Mouse (Mus musculus) retina, postnatal 1 day (tissue): ENCODE measurements around the gene Slc38a3.

Experiments used
- DNase-seq: peaks from one replicate; pipeline ENCODE4 v3.0.0-alpha.2; 2012

The Slc38a3 gene

DNA sequence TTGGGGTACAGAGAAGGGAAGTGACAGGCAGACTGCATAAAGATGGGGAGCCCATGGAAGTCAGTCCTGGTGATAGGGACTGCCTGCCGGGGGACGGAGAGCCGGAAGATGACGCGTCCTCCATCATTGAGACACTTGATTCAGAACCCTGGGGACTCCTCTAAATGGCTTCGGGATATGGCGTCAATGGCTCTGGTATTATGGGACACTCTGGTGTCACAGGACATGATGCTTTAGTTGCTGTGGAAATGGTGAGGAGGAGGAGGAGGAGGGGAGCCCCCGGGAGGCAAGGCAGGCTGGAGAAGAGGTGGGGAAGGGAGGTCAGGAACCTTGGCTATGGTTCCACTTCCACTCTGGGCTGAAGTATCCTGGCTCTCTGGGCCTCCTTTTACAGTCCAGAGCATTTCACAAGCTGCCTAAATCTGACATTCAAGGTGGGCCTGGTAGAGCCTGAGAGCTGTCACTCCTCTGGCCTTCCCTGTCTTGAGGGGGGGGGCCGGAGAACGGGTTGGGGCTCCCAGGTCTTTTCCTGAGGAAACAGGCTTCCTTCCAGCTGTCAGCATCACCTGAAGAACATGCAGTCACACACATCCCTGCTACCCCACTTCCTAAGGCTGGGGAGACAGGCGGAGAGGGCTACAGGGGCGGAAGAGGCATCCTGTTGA lies 26.2 kb upstream of the Slc38a3 start:
- no peak for DNase-seq

DNA sequence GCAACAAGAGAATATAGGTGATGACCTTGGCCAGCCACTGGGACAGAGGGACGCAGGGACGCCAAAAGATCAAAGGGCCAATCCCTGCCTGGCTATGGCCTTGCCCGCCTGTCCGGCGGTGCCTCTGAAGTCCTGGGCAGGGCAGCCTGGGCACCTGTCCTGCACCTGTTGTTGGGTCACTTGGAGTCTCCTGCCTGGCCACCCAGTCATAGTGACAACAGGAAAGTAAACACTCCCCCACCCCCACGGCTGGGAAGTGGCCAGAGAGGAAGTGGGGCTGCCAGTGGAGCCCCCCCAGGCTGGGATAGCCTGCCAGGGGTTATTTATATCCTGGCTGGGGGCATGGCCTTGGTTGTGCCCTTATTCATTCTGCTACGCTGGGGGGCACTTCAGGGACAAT lies 25.3 kb upstream of the Slc38a3 start:
- DNase-seq = no peak

DNA sequence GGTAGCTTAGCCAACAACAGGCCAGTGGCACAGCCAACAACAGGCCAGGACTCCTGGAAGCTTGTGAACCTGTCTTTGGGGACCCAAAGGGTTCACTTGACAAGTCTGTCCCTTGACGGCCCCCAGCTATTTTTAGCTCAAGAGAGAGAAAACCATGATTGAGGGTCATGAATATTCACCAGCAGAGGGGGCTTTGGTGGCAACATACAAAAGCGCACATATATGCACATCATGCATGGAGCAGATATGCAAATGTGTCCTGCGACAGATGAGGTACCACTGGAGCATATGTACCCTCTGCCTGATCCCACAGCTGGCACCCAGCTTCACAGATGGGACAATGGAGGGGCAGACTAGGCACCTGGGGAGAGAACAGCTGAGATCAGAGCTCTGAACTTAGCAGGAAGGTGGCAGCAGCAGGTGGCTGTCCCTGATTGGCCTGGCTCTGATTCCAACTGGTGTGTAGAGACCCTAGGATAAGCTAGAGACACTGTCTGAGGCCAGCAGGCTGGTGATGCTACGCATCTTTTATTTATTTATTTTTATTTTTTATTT lies 24.2 kb upstream of the Slc38a3 start:
- peak; percentile 53 for DNase-seq

DNA sequence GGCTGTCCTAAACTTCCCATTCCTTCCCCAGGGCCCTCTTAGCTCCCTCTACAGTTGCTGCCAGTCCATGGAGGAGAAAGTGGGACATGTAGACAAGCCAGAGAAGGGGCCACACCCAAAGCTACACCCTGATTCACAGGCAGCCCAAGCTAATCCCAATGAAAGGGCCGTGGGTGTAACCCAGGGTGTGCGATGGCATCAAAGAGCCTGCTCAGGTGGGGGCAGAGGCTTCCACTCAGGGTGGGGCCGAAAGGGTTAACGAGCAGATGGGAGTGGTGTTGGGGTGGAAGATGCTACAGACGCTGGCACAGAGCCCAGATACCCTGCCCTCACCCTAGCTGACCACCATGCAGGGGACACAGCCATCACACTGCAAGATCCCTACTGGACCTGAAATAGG lies 23.5 kb upstream of the Slc38a3 start:
- DNase-seq = peak; percentile 83

DNA sequence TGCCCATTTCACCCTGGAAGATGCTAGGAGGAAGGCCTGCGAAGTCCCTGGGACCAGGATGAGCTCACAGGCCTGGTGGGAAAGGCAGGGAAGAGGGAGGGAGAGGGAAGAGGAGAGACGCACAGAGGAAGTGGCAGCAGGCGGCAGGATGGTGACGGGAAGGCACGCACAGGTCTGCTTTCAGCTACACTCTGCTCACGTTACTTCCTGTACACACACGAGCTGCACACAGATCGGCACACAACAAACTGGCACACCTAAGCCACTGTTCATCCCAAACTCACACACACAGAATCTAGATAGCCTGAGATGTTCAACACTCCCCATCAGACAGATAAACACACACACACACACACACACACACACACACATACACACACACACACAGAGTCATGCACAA lies 21.1 kb upstream of the Slc38a3 start:
- no peak for DNase-seq

DNA sequence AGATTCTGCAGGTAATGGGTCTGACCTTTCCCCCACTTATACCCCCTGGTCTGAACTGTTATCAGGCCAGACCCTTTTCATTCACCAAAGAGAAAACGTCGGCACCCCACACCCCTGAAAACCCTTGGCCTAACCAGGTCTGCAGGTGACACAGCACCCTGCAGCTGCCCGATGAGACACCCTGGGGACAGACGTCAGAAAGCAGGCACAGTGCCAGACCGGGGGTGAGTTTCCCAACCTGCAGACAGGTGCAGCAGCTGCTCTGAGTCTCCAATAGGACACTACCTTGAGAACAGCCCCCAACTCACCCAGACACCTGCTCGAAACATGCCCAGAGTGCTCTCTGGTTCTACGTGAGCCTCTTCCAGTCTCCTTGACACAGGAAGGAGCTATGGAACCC lies 19.6 kb upstream of the Slc38a3 start:
- no peak for DNase-seq

DNA sequence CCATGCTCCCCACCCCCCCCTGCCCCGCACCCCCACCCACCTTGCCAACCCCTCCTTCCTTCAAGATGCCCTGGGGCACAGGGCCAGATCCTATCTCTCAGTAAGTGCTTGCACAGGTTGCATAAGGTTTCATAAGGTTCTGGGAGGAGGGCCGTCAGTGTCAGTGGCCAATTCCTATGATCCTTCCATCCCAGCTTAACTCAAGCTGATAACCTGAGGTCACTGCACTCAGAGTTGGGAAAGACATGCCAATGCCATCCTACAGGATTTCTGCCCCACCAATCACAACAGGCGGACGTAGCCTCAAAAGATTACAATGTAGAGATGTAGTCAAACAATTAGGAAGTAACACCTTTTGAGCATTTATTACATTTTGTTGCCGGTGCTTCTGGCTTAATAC lies 19.1 kb upstream of the Slc38a3 start:
- DNase-seq = no peak

DNA sequence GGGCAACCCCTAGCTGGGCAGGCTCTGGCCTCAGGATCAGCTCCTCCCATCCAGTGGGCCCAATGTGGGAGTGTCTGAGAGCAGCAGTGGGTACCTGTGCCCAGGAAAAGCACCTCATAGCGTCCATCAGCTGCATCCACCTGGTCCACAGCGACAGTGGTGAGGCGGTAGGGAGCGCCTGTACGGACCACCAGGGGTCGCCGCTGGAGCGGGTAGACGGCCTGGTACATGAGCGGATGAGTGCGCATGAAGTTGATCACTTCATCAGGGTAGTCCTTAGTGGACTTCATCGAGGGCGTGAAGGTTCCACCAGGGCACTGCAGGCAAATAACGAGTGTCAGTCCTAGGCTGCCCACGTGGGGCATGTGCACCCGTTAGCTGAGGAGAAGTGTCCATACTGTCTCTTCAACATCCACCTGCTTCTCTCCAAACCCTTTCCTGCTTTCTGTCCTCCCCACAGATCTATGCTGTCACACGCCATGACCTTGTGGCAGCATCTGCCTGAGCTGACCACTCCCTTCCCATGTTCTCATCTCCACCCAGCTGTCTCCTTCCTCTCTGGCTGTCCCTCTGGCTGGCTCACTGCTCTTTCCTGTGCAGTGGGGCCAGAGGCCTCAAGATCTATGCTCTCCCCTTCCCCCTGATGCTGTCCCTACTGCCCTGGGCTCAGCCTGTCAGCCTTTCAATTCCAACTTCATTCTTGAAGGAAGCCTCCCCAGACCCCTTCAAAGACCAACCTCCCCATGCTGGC lies 16.1 kb upstream of the Slc38a3 start:
- peak; percentile 78 for DNase-seq

DNA sequence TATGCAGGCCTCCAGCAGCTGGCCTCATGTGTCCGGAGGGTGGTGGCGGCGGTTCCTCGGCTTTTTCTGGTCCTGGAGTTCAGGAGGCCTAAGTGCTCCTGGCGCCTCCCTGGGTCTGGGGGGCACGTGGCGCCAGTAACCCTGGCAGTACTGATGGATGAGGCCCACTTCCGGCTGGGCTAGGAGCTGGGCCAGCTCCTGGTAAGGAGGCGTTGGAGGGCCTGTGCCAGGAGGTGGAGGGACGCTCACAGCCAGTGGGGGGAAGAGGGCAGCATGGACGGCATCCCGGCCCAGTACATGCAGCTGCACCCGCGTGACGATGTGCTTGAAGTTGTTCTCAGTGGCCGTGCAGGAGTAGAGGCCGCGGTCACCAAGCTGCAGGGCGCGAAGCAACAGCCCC lies 13.1 kb upstream of the Slc38a3 start:
- no peak for DNase-seq

DNA sequence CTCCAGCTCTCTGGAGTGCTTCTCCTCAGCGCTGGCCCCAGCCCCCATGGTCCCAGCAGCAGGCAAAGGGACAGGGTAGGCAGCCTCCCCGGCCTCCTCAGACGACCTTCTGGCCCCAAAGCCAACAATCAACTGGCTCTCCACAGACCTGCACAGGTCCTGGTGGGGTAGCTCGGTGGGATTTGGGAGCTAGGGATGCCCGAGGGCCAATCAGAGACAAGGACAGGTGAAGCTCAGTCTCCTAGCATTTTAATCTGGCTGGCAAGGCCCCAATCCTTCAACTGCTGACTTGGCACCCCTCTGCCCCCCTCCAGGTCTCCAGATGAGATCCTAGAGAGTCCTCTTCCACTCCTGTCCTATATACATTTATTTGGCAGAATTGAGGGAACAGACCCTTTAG lies 10.2 kb upstream of the Slc38a3 start, which contains the start of gene Gnat1:
TSS of gene Gnat1 (minus strand) at position 212 of the 400 bp plus-strand sequence.
- DNase-seq = no peak

DNA sequence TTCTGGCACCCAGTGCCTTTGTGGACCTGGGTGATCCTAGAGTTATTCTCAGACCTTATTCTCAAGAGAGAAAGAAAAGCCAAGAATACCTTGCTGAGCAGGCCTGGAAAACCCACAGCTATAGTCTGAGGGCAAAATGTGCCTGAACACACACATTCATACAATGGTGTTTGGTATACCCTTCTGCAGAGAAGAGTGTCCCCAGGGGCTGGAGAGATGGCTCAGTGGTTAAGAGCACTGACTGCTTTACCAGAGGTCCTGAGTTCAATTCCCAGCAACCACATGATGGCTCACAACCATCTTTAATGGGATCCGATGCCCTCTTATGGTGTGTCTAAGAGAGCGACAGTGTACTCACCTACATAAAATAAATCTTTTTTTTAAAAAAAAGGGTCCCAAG lies 9.5 kb upstream of the Slc38a3 start:
- no peak for DNase-seq

DNA sequence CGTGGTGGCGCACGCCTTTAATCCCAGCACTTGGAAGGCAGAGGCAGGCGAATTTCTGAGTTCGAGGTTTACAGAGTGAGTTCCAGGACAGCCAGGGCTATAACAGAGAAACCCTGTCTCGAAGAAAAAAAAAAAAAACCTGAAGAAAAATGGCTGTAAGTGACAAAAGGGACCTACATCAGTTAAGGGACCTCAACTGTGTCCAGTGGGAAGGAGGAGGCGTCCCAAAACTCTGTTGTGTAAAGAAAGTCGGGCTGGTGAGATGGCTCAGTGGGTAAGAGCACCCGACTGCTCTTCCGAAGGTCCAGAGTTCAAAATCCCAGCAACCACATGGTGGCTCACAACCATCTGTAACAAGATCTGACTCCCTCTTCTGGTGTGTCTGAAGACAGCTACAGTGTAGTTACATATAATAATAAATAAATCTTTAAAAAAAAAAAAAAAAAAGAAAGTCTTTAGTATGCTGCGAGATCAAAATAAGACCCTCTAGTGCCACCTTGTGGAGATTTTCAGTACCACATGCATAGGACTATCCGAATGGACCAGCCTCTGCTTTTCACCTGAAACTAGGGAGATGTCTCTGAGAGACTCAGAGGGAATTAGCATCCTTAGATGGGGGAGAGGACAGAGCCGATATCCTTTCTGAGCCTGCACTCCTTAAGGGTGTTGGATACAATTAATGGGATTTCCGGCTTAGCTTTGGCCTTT lies 8.6 kb upstream of the Slc38a3 start:
- DNase-seq = peak; percentile 86

DNA sequence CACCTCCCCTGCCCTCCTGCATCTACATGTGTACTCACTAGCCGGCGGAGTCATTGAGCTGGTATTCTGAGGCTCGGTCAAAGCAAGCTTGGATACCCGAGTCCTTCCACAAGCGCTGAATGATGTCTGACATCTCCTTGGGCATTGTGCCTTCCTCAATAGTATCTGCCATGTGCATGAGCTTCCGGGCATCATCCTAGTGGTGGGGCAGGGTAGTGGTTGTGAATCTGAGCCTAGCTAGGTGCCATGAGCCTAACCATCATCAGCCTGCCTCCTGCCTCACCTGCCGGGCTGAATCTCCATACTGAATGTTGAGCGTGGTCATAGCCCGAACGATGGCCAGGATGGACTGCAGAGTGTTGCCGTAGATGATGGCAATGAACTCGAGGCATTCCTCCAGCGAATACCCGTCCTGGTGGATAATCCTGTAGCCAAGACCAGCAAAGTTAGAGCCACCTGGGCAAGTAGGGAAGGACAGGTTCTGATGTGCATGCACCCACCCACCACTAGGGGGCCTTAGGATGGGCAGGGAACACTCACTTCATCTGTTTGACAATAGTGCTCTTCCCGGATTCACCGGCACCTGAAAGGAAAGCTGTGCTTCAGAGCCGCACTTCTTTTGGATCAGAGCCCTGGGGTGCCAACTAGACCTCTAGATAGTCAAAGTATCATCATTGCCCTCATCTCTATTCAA lies 7.9 kb upstream of the Slc38a3 start:
- peak; percentile 78 for DNase-seq

DNA sequence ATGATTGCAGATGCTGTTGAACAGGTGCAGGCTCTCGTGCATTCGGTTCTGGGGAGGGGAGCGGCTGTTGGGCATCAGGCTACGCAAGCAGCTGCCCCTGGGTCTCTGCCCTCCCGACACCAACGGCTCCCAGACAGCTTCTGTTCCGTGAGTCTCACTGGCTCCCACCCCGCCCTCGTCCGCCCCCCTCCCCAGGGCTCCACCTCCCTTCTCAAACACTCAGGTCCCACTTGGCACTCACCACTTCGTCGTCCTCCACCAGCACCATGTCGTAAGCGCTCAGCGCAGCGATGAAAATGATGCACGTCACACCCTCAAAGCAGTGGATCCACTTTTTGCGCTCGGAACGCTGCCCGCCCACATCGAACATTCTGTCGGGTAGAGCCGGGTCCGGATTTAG lies 7.0 kb upstream of the Slc38a3 start:
- DNase-seq = no peak

DNA sequence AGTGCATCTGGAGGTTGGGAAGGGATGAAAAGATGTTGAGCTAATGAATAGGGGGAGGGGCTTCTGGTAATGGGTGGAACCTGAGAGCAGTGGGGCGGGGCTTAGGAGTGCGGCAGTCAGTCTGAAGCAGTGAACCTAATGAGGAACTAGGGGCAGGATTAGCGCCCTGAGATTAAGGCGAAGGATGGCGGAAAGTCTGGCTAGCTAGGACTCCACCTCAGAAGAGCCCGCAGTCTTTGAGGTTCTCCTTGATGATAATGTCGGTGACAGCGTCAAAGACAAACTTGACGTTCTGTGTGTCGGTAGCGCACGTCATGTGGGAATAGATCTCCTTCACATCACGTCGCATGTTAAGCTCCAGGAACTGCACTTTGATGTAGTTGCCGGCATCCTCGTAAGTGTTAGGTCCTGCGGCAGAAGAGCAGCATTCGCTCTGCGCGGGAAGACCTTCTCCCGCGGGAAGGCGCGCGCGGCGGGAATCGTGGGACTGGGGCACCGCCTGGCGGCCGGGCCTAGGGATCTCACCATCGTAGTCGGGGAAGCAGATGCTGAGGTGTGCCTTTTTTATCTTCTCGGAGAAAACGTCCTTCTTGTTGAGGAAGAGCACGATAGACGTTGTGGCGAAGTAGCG lies 6.5 kb upstream of the Slc38a3 start:
- peak; percentile 89 for DNase-seq

DNA sequence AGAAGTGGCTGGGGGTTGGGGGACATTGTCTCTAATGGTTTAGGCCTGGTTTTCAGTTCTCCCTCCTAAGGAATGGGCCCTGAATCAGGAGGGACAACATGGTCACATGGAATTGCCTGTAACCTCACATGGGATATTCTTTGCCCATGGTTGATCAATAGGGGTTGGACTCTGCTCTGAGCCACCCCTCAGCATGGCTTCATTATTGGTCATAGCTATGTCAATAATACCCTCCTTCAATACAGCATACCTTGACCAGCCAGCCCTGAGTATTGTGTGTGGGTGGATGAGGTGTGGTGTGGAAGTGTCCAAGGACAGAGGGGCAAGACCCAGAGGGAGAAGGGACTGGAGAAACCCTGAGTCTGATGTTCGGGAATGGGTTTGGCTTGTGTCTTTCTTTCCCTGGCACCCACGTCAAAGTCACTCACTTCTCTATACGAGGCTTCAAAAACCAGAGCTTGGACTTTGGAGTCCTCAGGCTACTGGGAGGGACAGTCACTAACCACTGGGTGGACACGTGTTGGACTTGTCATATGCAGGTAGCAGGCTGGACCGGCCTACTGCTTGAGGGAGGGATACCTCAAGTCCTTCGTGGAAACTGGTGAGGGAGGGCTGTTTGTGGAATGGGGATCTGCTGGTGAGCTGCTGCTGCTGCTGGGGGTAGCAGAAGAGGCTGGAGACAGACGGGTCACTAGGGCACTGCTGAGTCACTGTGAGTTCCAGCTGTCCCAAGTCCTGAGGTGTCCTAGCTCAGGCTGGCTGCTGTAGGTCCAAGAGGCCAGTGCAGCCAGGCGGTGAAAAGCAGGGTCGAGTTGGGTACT lies 5.5 kb upstream of the Slc38a3 start:
- DNase-seq = no peak

DNA sequence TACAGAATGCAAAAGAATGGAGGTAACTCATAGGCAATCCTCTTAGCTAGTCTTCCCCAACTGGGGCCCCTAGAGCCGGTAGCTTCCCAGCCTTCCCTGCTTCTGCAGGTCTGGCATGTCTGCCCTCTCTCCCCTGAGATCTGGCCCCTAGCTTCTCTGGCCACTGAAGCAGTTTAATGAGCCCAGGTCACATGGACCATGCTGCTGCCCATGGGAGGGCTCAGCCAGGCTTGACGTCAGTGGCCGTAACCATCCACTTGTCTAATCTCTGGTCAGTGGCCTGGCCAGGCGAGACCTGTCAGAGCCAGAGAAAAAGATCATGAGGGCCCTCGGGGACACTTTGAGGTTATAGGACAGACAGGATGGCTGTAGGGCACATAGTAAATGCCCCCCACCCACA lies 929 bp upstream of the Slc38a3 start:
- DNase-seq = peak; percentile 81

DNA sequence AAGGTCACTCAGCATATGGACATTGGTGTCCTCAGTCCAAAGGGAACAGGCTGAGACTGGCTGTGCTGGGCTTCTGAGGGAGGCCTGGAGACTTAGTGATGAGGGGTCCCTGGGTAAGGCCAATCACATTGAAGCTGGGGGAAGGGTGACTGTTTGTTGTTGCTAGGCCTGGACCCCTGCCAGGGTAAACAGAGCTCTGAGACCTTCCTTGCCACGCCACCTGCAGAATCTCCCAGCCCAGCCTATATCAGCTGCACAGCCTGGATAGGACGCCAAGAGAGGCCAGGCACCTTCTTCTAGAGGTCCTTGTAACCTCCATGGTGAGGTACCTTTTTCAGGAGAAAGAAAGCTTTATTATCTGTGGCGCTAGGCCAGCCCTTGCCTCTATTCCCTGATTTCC lies 414 bp downstream of the Slc38a3 start:
- DNase-seq = no peak

DNA sequence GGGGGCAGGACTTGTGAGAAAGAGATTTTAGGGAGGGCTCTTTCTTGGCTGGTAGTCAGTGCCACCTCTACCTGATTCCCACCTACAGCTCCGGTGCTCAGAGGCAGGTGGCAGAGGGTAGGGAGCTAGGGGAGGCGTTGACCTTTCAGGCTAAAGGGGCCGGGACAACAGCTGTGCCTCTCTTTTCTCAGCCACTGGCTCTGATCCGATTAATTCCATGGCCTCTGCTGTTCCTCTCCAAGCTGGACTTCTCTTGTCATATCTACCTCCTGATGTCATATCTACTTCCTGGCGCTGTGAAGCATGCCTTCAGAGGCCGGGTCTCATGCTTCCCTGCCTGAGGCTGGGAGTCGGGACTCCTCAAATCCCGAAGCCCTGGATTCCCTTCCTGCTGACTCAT lies 1.3 kb downstream of the Slc38a3 start:
- DNase-seq = peak; percentile 70

DNA sequence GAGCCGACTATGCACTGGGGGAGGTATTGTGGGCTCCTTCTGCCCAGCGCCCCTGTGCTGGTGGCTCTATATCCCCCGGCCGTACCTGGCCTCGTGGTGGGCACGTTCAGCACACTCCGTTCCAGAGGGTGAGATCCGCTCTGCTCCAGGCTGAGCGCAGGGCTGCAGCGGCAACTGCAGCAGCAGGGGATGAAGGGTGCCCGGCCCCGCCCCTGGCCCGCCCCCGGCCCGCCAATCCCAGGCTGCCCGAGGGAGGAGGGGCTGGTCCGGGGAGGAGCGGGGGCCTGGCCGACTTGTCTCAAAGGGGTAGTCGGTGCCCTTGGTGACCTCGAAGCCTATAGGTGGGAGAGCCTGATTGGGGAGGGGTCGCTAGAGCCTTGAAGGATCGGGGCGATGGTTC lies 2.1 kb downstream of the Slc38a3 start:
- peak; percentile 90 for DNase-seq

DNA sequence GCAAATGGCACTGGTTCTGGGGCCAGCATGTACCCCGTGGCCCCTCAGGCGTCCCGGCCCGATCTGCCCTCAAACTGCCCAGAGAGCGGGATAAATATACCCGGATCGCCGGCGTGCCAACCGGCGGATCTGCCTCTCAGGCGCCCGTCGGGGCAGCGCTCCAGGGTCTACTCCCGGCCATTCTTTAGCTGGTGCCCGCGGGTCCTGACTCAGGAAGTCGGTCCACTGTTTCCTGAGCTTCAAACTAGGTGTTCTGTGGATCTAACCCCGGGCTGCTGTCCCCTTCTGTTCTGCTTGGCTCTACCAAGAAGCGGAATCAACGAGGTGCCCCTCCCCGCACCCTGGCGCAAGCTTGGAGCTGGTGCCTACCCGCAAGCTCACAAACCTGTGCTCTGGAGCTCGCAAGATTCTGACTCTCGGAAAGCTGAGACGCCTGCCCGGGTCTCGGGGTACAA lies 2.6 kb downstream of the Slc38a3 start:
- DNase-seq = no peak

DNA sequence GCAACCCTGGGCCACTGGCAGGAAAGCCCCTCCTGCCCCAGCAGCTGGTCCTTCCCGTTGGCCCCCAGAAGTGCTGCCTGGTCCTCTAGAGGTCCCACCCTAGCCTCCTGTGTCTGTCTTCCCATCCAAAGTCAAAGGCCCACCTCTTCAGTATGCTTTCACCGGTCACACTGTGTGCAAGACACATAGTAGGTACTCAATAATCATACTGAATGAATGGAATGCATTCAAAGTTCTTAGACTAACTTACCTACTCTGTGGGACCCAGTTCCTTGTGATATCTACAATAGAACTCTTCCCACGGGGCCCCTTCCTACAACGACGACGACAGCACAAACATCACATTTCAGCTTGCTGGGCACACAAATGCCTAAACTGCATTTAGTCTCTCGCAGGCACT lies 4.0 kb downstream of the Slc38a3 start:
- DNase-seq = no peak
